Mouse (Mus musculus) mouse embryonic stem cell (cell line): ENCODE data around the gene Snx9.

Experiments
- in situ Hi-C, 2 experiments: fragments of 300-500 bp; cut with MboI; formaldehyde crosslinking; loops; 1 replicate in 1 of 2; 3 replicates in 1 of 2; pipeline ENCODE4 v1.14.3; 2019 to 2020; ENCODE audit warnings: low sequenced_read_pairs in 2 of 2, low pct_unique_long_range_greater_than_20kb in 1 of 2, mixed read lengths in 1 of 2; ENCODE audit not compliant: unreplicated experiment in 1 of 2

The Snx9 gene

DNA sequence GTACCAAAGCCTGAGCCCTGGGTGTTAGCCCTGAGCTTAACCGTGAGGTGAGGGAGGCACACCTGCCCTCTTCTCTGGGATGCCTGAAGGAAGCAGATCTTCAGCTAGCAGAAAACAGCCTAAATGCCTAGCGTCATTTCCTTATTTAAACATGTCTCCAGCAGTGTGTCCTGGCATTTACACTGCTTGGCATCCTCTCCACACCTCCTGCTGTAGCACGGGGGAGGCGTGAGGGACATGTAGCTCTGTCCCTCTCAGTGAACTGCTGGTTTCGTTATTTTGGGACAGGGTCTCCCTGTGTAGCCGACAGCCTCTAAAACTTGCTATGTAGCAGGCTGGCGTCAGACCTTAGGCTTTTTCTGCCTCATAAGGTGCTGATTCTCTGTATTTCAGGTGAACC lies 55.5 kb downstream of the Snx9 start:
- in situ Hi-C loops = loop anchor here in 1 of 2 experiments (5.0 kb wide), 1 partner anchor 99 kb away; no protein-coding TSS in a partner anchor

DNA sequence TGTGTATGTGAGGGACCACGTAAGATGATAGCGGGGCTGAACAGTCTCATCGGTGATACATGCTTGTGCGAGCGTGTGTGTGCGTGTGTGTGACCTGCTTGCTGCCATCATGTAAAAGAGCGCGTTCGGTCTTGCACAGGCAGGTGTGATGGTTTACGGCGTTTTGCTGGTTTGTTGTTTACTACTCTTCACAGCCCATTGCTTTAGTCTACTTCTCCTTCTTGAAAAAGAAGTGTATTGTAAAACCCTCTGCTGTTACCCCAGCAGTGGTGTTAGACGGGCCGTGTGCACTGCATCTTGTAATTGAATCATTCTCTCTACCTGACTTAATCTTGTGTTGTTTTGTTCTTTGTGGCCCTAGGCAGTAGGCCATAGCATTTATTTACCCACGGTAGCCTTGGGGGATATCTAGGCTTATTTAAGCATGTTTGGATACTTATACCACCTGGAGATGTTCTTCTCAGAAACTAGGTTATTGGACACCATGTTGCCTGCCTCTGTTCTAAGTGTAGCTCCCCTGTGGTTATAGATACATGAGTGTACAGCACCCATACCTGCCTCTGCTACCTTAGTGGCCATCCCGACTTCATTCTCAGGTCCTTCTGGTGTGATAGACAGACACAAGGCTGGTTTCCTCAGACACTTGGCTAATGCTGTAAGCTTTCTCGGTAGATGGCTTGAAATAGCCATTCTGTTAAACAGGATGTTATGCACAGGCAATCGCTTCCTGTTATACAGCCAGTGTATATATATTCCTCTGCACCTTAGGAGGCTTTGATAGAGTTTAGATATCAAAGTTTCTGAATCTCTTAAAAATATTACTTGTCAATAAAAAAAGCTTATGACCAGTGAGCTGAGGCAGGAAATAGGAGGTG lies 56.4 kb downstream of the Snx9 start:
- in situ Hi-C loops = loop anchor here in 1 of 2 experiments (5.0 kb wide), 1 partner anchor 100 kb away; no protein-coding TSS in a partner anchor

GRCm38 (mm10) chr17:5899251-5899650 lies 58.1 kb downstream of the Snx9 start:
- in situ Hi-C loops = loop anchor here in 1 of 2 experiments (5.0 kb wide), 1 partner anchor 102 kb away; no protein-coding TSS in a partner anchor

DNA sequence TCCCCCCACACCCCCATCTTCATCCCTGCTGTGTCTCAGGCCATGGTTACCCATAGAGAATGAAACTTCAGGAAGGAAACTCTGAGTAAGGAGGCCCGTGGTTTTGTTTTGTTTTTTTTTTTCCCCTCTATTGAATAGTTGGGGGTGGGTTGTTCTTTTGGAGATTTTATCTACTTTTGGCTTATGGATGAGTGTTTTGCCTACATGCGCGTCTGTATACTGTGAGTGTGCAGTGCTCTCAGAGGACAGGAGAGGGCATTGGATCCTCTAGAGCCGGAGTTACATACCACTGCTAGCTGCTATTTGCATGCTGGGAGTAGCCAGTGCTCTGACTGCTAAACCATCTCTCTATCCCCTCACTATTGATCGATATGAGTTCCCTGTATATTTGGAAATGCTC lies 60.3 kb downstream of the Snx9 start:
- in situ Hi-C loops = no loop called here

- in situ Hi-C loops = no loop called here
Observed at GRCm38 (mm10) chr17:5903630-5904301, 62.6 kb downstream of the Snx9 start.

DNA sequence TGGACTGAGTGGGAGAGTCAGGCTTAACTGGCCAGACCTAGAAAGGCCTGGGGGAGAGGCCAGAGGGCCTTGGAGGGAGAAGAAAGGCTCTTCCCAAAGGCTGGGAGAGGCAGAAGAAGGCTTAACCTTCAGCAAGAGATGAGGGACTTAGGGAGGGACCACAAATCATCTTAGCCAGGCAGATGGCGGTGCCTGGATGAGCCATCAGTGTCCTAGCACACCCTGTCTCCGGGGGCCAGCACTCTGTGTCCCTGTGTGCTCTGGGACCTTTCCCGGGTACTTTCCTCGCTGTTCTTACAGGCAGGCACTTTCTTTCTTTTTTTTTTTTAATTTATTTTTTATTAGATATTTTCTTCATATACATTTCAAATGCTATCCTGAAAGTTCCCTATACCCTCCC lies 68.6 kb downstream of the Snx9 start:
- in situ Hi-C loops = no loop called here

DNA sequence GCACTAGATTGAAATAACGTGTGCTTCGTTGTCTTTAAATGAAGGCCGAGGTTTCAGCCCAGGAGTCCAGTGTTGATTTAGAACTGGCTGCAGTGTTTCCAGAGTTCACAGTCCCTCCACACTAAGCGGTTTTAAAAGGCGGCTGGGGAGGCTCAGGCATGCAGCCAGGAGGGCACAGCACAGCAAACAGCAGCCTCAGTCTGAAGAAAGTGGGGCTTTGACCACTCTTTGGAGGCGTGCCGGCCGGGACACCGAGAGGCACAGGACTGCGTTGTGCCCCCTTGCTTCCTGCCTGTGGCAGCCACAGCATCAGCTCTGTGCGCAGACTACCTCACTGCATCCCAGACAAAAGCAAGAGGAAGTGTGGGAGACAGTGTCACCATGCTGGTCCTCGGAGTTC lies 70.5 kb downstream of the Snx9 start:
- in situ Hi-C loops = no loop called here

DNA sequence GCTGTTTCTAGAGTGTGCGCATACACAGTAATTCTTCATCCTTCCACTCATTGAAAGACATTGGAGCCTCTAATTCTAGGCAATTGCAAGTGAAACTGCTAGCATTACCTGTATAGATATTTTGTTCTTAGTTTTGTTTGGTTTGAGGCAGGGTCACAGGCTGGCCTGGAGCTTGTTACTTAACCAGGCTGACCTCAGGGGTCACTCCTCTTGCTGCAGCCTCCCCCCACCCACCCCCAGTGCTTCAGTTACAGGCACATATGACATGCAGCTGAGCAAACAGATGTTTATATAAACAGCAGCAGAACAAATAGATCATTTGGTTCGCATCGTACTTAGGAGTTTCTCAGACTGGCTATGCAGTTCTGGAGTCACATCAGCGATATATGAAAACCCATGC lies 71.7 kb downstream of the Snx9 start:
- in situ Hi-C loops = no loop called here

- in situ Hi-C loops = no loop called here
Observed at GRCm38 (mm10) chr17:5914217-5914616, 73.1 kb downstream of the Snx9 start.

DNA sequence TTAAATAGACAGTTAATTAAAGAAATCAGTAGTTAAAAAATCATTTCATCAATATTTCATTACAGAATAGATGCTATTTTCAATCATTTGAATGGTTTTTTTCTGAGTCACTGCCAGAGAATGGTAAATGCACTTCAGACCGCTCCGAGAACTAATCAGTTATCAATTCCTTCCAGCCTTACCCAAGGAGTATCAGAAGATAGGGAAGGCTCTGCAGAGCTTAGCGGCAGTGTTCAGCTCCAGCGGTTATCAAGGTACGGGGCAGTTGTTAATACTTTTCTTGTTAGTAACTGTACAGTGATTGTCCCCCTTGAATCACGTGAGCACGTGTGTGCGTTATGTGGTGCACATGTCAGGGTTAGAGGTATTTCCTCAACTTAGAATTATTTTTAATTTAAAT lies 80.8 kb downstream of the Snx9 start:
- in situ Hi-C loops = no loop called here

GRCm38 (mm10) chr17:5923281-5923680 lies 82.2 kb downstream of the Snx9 start:
- in situ Hi-C loops = no loop called here

DNA sequence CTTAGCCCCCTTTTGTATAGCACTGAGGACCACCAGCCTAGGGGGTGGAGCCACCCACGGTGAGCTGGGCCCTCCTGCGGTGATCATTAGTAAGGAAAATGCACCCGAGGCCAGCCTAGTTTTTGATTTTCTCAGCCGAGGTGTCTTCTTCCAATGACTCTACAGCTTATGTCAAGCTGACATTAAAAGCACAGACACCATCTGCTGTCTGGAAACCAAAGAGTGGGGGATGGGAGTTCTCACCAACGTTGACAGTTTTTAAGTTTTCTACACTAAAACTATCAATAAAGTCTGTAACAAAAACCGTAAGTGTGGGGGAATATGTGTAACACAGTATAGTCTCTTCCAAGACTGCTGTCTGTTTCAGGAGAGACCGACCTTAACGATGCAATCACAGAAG lies 83.1 kb downstream of the Snx9 start:
- in situ Hi-C loops = no loop called here

GRCm38 (mm10) chr17:5926710-5927109 lies 85.6 kb downstream of the Snx9 start:
- in situ Hi-C loops = no loop called here

GRCm38 (mm10) chr17:5929031-5929430 lies 87.9 kb downstream of the Snx9 start:
- in situ Hi-C loops = no loop called here

GRCm38 (mm10) chr17:5932161-5932560 lies 91.0 kb downstream of the Snx9 start:
- in situ Hi-C loops = no loop called here

DNA sequence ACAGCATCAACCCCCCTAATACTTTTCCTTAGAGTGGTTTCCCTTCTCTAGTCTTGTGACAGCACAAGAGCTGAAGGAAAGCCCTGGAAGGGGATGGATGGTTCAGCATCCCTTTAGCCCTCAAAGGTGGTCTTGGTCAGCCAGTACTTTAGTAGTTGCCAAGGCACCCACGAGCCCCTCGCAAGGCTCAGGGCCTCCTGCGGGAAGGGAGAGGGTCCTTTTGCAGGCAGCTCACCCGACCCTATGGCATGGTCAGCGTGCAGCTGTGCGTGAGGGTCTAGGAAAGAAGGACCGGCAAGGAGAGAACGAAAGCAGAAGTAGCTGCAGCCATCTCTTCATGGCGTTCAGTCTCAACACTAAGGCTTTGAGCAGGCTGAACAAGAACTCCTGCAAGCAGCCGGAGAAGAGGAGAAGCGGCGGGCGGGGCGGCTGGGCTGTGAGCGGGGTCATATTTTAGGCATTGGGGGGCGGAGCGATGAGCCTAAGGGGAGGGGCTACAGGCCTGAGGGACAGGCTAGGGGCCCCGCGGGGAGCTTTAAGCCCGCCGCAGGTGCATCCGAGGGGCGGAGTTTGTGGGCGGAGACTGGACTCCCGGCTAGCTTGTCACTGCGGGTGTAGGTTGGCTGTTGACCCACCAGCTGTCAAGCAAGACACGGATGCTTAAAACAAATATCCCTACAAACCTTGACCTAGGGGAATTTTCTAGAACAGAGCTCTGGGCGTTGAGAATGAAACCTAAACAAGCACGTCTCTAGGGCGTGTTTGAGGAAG lies 93.6 kb downstream of the Snx9 start:
- in situ Hi-C loops = no loop called here

GRCm38 (mm10) chr17:5935680-5936079 lies 94.6 kb downstream of the Snx9 start:
- in situ Hi-C loops = no loop called here

DNA sequence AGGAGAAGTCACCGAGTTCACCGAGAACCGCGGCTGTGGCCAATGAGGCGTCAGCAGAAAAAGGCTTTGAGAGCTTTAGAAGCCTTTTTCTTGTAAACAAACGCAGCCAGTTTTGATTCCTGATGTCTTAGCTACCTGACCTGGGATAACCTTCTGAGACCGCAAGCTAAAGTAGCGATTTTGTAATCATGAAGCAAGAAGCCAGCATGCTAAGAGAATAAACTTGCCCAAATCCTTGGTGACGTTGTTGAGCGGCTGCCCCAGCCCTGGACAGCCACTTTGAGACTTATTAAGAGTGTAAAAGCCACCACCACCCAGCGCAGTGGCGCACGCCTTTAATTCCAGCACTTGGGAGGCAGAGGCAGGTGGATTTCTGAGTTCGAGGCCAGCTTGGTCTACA lies 95.1 kb downstream of the Snx9 start:
- in situ Hi-C loops = no loop called here

DNA sequence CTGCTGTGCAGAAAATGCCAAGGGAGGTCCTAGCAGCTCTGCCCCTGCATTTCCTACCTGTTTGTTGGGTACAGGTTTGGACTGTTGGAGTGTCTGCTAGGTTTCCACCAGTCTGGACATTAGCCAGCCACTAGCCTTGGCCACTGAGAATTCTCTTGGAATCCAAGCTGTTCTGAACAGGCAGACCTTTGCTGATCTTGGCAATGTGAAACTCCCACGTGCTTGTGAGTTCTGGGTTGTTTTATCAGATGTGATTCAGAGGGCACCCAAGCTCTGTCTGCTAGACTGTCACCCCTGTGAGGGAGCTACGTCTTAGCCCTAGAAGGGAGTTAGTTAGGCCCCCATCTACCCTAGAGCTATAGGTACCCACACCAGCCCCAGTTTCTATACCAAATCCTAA lies 96.3 kb downstream of the Snx9 start:
- in situ Hi-C loops = no loop called here
